Mouse (Mus musculus): ENCODE data around the gene Paqr3. TPM values are rescaled to one million over a fixed set of nuclear protein-coding genes. Genes with fewer than 3 reads are reported as not detected.

Gene Paqr3
- total and polyA plus RNA-seq, 3 experiments, result 1.8 to 19.3 (median 4.8) TPM

DNA sequence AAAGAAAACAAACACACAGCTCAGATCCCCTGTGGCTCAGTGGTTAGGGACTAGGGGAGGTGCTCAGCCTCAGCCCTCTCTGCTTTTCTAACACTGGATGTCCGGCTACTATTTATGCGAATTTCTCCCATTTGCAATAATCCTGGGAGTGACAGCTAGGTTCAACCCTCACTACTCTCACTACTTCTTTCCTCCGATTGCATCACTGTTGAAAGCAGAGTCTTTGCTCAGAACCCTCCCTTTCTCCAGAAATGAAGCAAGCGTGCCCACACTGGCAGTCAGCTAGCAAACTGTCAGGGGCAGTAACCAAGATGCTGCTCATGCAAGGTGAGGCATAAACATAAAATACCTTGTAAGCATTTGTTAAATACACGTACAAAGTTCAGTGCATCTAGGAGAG is 3.1 kb downstream of the Paqr3 start:
- no peak for ATAC-seq (ENCODE audit: extremely low read depth, insufficient number of reproducible peaks, low FRiP score, poor library complexity, severe bottlenecking)
- no peak for DNase-seq (ENCODE audit: low spot score)

DNA sequence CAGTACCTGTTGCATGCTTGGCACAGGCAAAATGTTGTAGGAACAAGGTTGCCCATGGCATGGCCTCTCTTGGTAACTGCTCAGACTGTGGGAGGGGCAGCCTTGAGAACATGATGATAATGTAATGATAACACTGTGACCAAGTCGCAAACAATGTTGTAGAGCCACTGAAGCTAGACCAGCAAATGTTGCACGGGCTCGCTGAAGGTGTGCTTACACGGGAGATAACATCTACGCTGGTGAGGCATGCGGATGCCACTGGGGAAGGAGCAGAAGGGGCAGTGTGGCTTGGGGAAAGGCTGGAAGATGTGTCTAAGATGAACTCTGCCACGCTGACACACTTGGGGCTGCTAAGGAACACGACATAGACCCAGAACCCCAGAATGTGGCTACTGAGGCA is 11.4 kb downstream of the Paqr3 start:
- H3K36me3 ChIP-seq (replicated peaks), result peaks cover 24% of the 10 kb centered on the region
- no peak for TF ChIP-seq GATA1 (IDR thresholded peaks at IDR 0.05; ENCODE audit: borderline replicate concordance, low read length)
- TF ChIP-seq TAL1 (conservative IDR thresholded peaks at IDR 0.05; ENCODE audit: low read depth, low read length), result no peak
- TF ChIP-seq CTCF (IDR thresholded peaks at IDR 0.05; ENCODE audit: low read depth, low read length), result no peak
- no peak for TF ChIP-seq GATA2 (IDR thresholded peaks at IDR 0.05; ENCODE audit: borderline replicate concordance, low read depth, low read length)
- no peak for TF ChIP-seq POLR2AphosphoS5 (IDR thresholded peaks at IDR 0.05; ENCODE audit: insufficient replicate concordance, low read depth, low read length)
- H3K4me3 ChIP-seq (ENCODE audit: low read depth, low read length), result no peak overlapping the region
- no peak for DNase-seq (ENCODE audit: low spot score)
- H3K4me1 ChIP-seq (ENCODE audit: insufficient read depth, low read depth, low read length), result peaks cover 5% of the 10 kb centered on the region; the same call in 1 of the 2 replicates
- no peak for ATAC-seq (ENCODE audit: extremely low read depth, insufficient number of reproducible peaks, low FRiP score, poor library complexity, severe bottlenecking)
- no peaks in the 10 kb centered on the region for H3K27me3 ChIP-seq (ENCODE audit: insufficient read depth, low read length)
- H3K9me3 ChIP-seq (replicated peaks), result no peaks in the 10 kb centered on the region

More for the DNA sequence above, 3.1 kb downstream of the Paqr3 start:
- Histone ChIP-seq H3K36me3 (replicated peaks) (peaks cover 21% of the 10 kb centered on the region), H3K9me3 (replicated peaks) (no peaks in the 10 kb centered on the region), H3K4me3 (ENCODE audit: low read depth, low read length) (no peak overlapping the region), H3K4me1 (ENCODE audit: insufficient read depth, low read depth, low read length) (peaks cover 20% of the 10 kb centered on the region), H3K27me3 (ENCODE audit: insufficient read depth, low read length) (no peaks in the 10 kb centered on the region)
- TF ChIP-seq GATA1 (IDR thresholded peaks at IDR 0.05; ENCODE audit: borderline replicate concordance, low read length) (no peak), POLR2AphosphoS5 (IDR thresholded peaks at IDR 0.05; ENCODE audit: insufficient replicate concordance, low read depth, low read length) (no peak), CTCF (IDR thresholded peaks at IDR 0.05; ENCODE audit: low read depth, low read length) (no peak), GATA2 (IDR thresholded peaks at IDR 0.05; ENCODE audit: borderline replicate concordance, low read depth, low read length) (no peak), TAL1 (conservative IDR thresholded peaks at IDR 0.05; ENCODE audit: low read depth, low read length) (no peak)

DNA sequence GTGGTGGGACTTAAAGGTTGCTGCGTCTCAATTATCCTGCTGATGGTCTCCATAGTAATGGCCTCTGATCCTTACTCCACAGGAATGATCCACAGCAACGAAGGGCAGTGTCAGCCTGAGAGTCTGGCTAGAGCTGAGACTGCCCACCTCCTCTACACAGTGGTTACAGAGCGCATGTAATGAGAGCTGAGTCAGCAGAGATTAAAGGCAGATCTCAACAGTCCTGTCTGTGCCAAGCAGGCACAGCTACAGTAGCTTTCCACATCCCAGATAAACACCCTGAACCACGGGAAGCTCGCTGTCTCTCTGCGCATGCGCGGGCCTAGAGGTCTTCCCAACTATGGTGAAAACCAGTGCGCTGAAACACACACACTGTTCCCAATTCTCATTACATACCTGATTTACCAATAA is 13.8 kb downstream of the Paqr3 start:
- DNase-seq (ENCODE audit: low spot score) (no peak), ATAC-seq (ENCODE audit: extremely low read depth, insufficient number of reproducible peaks, low FRiP score, poor library complexity, severe bottlenecking) (no peak)
- no peaks in the 10 kb centered on the region for H3K9me3 ChIP-seq (replicated peaks)

DNA sequence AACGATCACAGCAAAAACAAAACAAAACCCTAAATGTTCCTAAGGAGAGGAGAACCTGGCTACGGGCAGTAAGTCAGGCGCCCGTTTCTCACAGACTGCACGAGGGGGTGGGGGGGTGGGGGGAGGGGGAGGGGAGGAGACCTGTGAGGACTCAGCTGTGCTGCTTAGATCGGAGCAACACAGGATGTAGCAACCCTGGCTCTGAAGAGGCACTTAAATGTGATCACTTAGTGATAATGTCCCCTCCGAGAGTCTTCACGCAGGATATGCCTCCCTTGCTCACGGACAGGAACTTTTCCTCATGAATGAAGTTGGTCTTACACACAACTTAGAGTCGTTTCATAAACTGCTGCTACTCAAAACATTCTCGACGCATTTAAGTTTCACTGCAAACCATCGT is 16.1 kb downstream of the Paqr3 start:
- no peaks in the 10 kb centered on the region for H3K27me3 ChIP-seq (ENCODE audit: insufficient read depth, low read length)
- TF ChIP-seq CTCF (IDR thresholded peaks at IDR 0.05; ENCODE audit: low read depth, low read length) (no peak), GATA1 (IDR thresholded peaks at IDR 0.05; ENCODE audit: borderline replicate concordance, low read length) (no peak), GATA2 (IDR thresholded peaks at IDR 0.05; ENCODE audit: borderline replicate concordance, low read depth, low read length) (no peak), POLR2AphosphoS5 (IDR thresholded peaks at IDR 0.05; ENCODE audit: insufficient replicate concordance, low read depth, low read length) (no peak), TAL1 (conservative IDR thresholded peaks at IDR 0.05; ENCODE audit: low read depth, low read length) (no peak)
- H3K4me1 ChIP-seq (ENCODE audit: insufficient read depth, low read depth, low read length), result peaks cover 11% of the 10 kb centered on the region
- peaks cover 39% of the 10 kb centered on the region for H3K36me3 ChIP-seq (replicated peaks)
- no peaks in the 10 kb centered on the region for H3K9me3 ChIP-seq (replicated peaks)
- ATAC-seq (ENCODE audit: extremely low read depth, insufficient number of reproducible peaks, low FRiP score, poor library complexity, severe bottlenecking), result no peak
- no peak for DNase-seq (ENCODE audit: low spot score)
- H3K4me3 ChIP-seq (ENCODE audit: low read depth, low read length), result no peak overlapping the region

More for the DNA sequence above, 13.8 kb downstream of the Paqr3 start:
- H3K4me1 ChIP-seq (ENCODE audit: insufficient read depth, low read depth, low read length), result peaks cover 8% of the 10 kb centered on the region
- no peak overlapping the region for H3K4me3 ChIP-seq (ENCODE audit: low read depth, low read length)
- no peaks in the 10 kb centered on the region for H3K27me3 ChIP-seq (ENCODE audit: insufficient read depth, low read length)
- no peak for TF ChIP-seq TAL1 (conservative IDR thresholded peaks at IDR 0.05; ENCODE audit: low read depth, low read length)
- TF ChIP-seq CTCF (IDR thresholded peaks at IDR 0.05; ENCODE audit: low read depth, low read length), result no peak
- TF ChIP-seq POLR2AphosphoS5 (IDR thresholded peaks at IDR 0.05; ENCODE audit: insufficient replicate concordance, low read depth, low read length), result no peak
- TF ChIP-seq GATA2 (IDR thresholded peaks at IDR 0.05; ENCODE audit: borderline replicate concordance, low read depth, low read length), result no peak
- no peak for TF ChIP-seq GATA1 (IDR thresholded peaks at IDR 0.05; ENCODE audit: borderline replicate concordance, low read length)
- peaks cover 27% of the 10 kb centered on the region for H3K36me3 ChIP-seq (replicated peaks)

DNA sequence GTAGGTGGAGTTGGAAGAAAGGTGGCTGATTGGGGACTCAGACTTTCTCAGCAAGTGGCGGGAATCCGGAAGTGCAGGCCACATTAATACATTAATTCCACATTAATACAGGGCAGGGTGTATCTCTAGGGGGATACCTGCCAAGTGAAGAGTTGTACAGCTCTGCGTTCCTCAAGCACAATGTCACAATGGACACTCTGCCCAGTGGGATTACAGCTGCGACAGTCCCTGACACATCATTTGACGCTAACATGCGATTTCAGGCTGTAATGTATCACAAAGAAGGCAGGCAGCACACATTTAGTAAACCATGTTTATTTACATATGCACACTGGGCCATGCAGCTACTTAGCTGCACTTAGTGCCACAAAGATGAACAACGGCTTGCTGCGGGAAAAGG is 18.4 kb downstream of the Paqr3 start:
- H3K36me3 ChIP-seq (replicated peaks), result peaks cover 53% of the 10 kb centered on the region

DNA sequence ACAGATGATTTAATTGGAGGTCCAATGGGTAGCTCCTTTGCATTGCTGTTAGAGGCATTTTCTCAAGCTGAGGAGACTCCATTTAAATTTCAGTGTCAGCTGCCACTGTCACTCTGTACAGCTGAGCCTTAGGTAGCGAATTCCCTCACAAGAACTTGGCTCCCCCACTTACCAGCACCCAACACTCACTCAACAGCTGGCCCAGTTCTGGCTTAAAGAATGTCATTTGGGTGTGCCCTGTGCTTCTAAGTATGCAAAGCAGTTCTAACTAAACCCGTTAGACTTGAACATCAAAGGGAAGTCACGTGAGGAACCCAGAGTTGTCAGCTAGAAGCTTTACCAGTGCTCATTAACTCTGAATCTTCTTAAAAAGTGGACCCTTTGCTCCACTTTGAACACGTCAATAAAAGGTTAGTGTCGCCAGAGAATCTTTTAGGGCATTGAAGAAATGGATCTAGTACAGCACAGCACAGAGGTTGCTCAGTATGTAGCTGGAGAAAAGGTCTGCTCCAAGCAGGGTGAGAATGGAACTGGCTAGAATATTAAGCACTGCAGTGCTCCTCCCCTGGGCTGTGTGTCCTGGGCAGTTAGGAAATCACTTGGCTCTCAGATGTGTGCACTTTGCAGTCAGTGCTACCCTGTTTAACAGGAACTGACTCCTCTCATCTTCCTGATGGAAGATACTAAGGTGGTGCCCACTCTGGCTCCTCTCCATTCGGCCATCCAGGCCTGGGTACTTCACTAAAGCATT is 21.2 kb downstream of the Paqr3 start:
- H3K36me3 ChIP-seq (replicated peaks), result peaks cover 71% of the 10 kb centered on the region
- no peak overlapping the region for H3K4me3 ChIP-seq (ENCODE audit: low read depth, low read length)
- no peak for DNase-seq (ENCODE audit: low spot score)
- no peaks in the 10 kb centered on the region for H3K27me3 ChIP-seq (ENCODE audit: insufficient read depth, low read length)
- TF ChIP-seq POLR2AphosphoS5 (IDR thresholded peaks at IDR 0.05; ENCODE audit: insufficient replicate concordance, low read depth, low read length) (no peak), GATA2 (IDR thresholded peaks at IDR 0.05; ENCODE audit: borderline replicate concordance, low read depth, low read length) (no peak), GATA1 (IDR thresholded peaks at IDR 0.05; ENCODE audit: borderline replicate concordance, low read length) (no peak)
- H3K4me1 ChIP-seq (ENCODE audit: insufficient read depth, low read depth, low read length), result peaks cover 39% of the 10 kb centered on the region
- H3K9me3 ChIP-seq (replicated peaks), result no peaks in the 10 kb centered on the region
- ATAC-seq (ENCODE audit: extremely low read depth, insufficient number of reproducible peaks, low FRiP score, poor library complexity, severe bottlenecking), result no peak

More for the DNA sequence above, 18.4 kb downstream of the Paqr3 start:
- TF ChIP-seq POLR2AphosphoS5 (IDR thresholded peaks at IDR 0.05; ENCODE audit: insufficient replicate concordance, low read depth, low read length) (peak; percentile 92), TAL1 (conservative IDR thresholded peaks at IDR 0.05; ENCODE audit: low read depth, low read length) (no peak)
- Histone ChIP-seq H3K9me3 (replicated peaks) (no peaks in the 10 kb centered on the region), H3K4me3 (ENCODE audit: low read depth, low read length) (no peak overlapping the region), H3K4me1 (ENCODE audit: insufficient read depth, low read depth, low read length) (peaks cover 19% of the 10 kb centered on the region), H3K27me3 (ENCODE audit: insufficient read depth, low read length) (no peaks in the 10 kb centered on the region)
- no peak for ATAC-seq (ENCODE audit: extremely low read depth, insufficient number of reproducible peaks, low FRiP score, poor library complexity, severe bottlenecking)
- DNase-seq (ENCODE audit: low spot score), result no peak
